Mouse (Mus musculus) midbrain, embryonic 15.5 days (tissue): ENCODE measurements around the gene Paox. TPM values are rescaled to one million over a fixed set of nuclear protein-coding genes. Genes with fewer than 3 reads are reported as not detected.

Experiments used
- ATAC-seq: fragments of 200-750 bp; cut with Nextera tagmentation; replicated peaks from 2 replicates; pipeline ENCODE4 v1.8.0; 2017; ENCODE audit warnings: moderate TSS enrichment
- H3K27ac ChIP-seq: fragments of 300-500 bp; sonication (generic); 2 replicates; pipeline ENCODE4 v1.5.1; 2015; ENCODE audit warnings: mild to moderate bottlenecking, inconsistent platforms
- H3K27me3 ChIP-seq: fragments of 300-500 bp; sonication (generic); replicated peaks from 2 replicates; pipeline ENCODE4 v1.6.1; 2015; ENCODE audit warnings: inconsistent platforms
- H3K36me3 ChIP-seq: fragments of 300-500 bp; sonication (generic); replicated peaks from 2 replicates; pipeline ENCODE4 v1.6.1; 2015; ENCODE audit warnings: inconsistent platforms
- H3K4me1 ChIP-seq: fragments of 300-500 bp; sonication (generic); 2 replicates; pipeline ENCODE4 v1.6.1; 2015; ENCODE audit warnings: inconsistent platforms
- H3K4me2 ChIP-seq: fragments of 300-500 bp; sonication (generic); 2 replicates; pipeline ENCODE4 v1.6.1; 2015; ENCODE audit warnings: inconsistent platforms, mild to moderate bottlenecking, moderate library complexity
- H3K4me3 ChIP-seq: fragments of 300-500 bp; sonication (generic); 2 replicates; pipeline ENCODE4 v1.5.1; 2015; ENCODE audit warnings: mild to moderate bottlenecking, inconsistent platforms
- H3K9ac ChIP-seq: fragments of 300-500 bp; sonication (generic); 2 replicates; pipeline ENCODE4 v1.6.1; 2015; ENCODE audit warnings: mild to moderate bottlenecking, inconsistent platforms
- H3K9me3 ChIP-seq: fragments of 300-500 bp; sonication (generic); 2 replicates; pipeline ENCODE4 v1.6.1; 2016; ENCODE audit warnings: inconsistent platforms
- WGBS: fragments of 180-500 bp; shearing (Covaris S2); methylation state at CpG from one replicate; pipeline ENCODE4 v1.1.7; 2015; ENCODE audit warnings: mixed read lengths; 5-methylcytosine and 5-hydroxymethylcytosine counted together
- polyA plus RNA-seq: library from polyadenylated mRNA; unstranded; fragments of >200 nt; fragmentation: Nextera tagmentation; extraction: Ambion mirVana; gene quantifications from 2 replicates; pipeline ENCODE4 v1.2.1, GENCODE M21; 2015

The Paox gene
- 7.4 and 7.5 TPM in 2 replicates for polyA plus RNA-seq

DNA sequence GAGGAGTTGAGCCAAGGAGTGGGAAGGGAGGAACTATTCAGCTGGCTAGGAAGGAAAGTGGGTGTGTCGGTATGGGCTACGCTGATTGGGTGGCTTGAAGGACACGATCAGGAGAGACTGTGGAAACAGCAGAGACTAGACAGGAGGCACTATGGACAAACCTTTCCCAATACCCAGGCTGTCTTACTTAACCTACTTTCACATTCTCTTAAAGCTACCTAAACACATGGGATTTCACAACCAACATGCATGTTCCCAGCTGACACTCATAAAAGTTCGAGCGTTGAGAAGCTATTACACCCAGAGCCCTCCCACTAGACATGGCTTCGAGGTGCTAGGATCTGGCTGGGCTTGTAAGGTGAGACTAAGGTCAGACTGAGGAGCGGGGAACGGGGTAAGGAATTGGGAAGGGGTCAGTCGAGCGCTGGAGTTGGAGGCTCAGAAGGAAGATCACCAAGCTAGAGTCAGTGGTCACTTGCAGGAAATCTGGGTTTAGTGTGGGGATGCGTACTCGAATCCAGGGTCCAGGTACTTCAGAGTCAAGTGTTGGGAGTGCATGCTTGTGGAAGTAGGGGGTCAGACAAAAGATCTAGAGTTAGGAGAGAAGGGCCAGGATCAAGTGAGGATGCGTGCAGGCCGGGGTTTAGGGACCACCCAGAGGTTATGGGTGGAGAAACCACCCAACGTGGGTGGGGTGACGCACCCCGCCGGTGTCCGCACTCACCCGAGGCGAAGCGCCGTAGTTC is at the start of gene Paox:
Paox (plus strand) TSS at position 217 of the 746 bp plus-strand sequence.
- Histone ChIP-seq H3K9ac (peak within 1 kb of the TSS; percentile 75), H3K27ac (peak within 1 kb of the TSS; percentile 78), H3K4me3 (peak within 1 kb of the TSS; percentile 64), H3K27me3 (no peaks in the 10 kb centered on the region), H3K36me3 (peaks cover 7% of the 10 kb centered on the region; the same call in 1 of the 2 replicates), H3K9me3 (no peaks in the 10 kb centered on the region), H3K4me2 (peak within 1 kb of the TSS; percentile 69), H3K4me1 (peaks cover 8% of the 10 kb centered on the region)
- peak; percentile 76 for ATAC-seq
- 2% methylated on average over 23 of the region's 23 CpGs for WGBS

DNA sequence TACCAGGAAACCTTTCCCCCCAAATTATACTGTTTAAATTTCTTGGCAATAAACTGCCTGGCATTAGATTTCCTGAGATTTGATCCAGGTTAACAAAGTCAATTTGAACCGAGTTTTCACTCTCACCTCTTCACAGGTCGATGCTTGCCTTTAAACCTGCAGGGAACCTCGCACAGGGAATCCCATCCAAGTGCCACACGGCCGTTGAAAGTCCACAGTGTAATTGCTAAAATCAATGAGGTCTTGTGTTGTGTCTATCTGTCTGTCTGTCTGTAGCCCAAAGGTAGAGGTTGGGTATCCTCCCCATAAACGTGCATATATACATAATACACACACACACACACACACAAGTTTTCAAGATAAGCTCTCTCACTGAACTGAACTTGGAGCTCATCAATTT is 48.2 kb upstream of the Paox start:
- H3K36me3 ChIP-seq = peaks cover 9% of the 10 kb centered on the region; the same call in 1 of the 2 replicates
- 68% methylated on average over 6 of the region's 6 CpGs for WGBS
- no peak overlapping the region for H3K4me3 ChIP-seq
- no peak for ATAC-seq
- no peak overlapping the region for H3K4me2 ChIP-seq
- H3K27ac ChIP-seq = no peak overlapping the region
- H3K4me1 ChIP-seq = no peaks in the 10 kb centered on the region
- no peaks in the 10 kb centered on the region for H3K9me3 ChIP-seq
- H3K27me3 ChIP-seq = peaks cover 85% of the 10 kb centered on the region
- H3K9ac ChIP-seq = no peak overlapping the region

DNA sequence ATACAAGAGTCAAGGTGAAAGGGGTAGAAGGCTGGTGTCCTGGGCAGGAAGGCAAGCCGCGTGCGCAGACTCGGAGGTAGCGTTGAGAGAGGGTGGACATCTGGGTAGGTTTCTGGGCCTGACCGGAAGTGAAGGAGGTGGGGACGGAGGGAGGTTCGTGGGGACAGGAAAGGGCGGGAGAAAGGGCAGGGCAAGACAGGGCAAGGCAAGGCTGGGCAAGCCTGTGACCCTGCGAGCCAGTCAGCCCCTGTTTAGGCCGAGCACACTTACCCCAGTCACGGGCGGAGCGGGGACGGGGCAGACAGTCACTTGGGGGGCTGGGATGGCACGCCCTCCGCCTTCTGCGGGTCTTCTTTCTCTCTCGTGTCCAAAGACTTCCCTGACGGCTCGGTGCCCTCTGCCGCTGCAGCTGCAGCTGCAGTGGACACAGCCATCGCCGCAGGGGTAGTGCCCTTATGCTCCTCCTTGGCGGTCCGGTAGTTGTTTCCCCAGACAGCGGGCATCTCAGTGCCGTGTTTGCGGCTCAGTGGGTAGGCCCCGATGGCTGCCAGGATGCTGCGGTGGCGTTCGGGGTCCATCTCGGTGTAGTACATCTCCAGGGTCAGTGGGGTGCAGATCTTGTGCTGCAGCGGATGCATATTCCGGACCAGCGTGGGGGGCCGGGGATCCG is 45.4 kb upstream of the Paox start:
- H3K4me2 ChIP-seq = peak overlapping the region; percentile 11; the same call in 1 of the 2 replicates
- H3K36me3 ChIP-seq = peaks cover 18% of the 10 kb centered on the region; the same call in 1 of the 2 replicates
- H3K4me3 ChIP-seq = no peak overlapping the region
- H3K4me1 ChIP-seq = no peaks in the 10 kb centered on the region
- H3K27ac ChIP-seq = no peak overlapping the region
- WGBS = 29% methylated on average over 39 of the region's 39 CpGs
- H3K27me3 ChIP-seq = peaks cover 76% of the 10 kb centered on the region
- no peak overlapping the region for H3K9ac ChIP-seq
- H3K9me3 ChIP-seq = no peaks in the 10 kb centered on the region
- no peak for ATAC-seq

DNA sequence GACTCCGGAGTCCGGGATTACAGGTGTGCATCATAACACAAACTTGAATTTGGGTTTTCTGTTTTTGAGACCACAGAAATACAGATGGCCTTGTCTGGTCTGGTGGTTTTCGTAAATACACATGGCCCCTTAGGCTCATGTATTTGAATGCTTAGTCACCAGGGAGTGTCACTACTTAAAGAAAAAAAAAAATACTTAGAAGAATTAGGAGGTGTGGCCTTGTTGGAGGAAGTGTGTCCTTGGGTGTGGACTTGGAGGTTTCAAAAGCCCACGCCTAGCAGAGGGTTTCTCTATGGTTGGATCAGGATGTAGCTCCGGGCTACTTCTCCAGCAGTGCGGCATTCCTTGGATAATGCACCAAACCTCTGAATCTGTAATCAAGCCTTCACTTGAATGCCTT is 37.9 kb upstream of the Paox start:
- no peaks in the 10 kb centered on the region for H3K9me3 ChIP-seq
- WGBS = 83% methylated on average over 6 of the region's 6 CpGs
- no peak overlapping the region for H3K4me2 ChIP-seq
- H3K27ac ChIP-seq = no peak overlapping the region
- no peak for ATAC-seq
- peaks cover 8% of the 10 kb centered on the region; the same call in 1 of the 2 replicates for H3K36me3 ChIP-seq
- peaks cover 26% of the 10 kb centered on the region for H3K4me1 ChIP-seq
- H3K4me3 ChIP-seq = no peak overlapping the region
- H3K9ac ChIP-seq = no peak overlapping the region
- peaks cover 12% of the 10 kb centered on the region for H3K27me3 ChIP-seq

DNA sequence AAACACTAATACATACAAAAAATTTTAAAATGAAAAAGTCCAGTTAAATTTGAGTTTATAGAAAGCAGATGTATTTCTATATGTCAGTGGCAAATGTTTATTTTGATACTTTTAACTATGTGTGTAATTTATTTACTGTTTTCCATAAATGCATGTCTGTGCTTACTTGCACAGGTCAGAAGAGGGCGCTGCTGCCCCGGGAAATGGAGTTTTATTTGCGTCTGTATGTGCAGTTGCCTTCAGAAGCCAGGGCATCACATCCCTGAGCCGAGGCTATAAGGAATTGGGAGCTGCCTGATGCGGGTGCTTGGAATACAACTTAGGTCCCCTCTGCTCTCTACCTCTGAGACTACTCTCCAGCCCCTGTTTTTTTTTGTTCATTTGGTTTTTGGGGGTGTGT is 36.9 kb upstream of the Paox start:
- no peak overlapping the region for H3K27ac ChIP-seq
- no peaks in the 10 kb centered on the region; the same call in 1 of the 2 replicates for H3K36me3 ChIP-seq
- WGBS = 7% methylated on average over 5 of the region's 5 CpGs
- H3K27me3 ChIP-seq = peaks cover 5% of the 10 kb centered on the region; the same call in 1 of the 2 replicates
- H3K4me3 ChIP-seq = no peak overlapping the region
- no peaks in the 10 kb centered on the region for H3K9me3 ChIP-seq
- no peak overlapping the region for H3K9ac ChIP-seq
- peaks cover 31% of the 10 kb centered on the region for H3K4me1 ChIP-seq
- ATAC-seq = no peak
- H3K4me2 ChIP-seq = peak overlapping the region; percentile 51; the same call in 1 of the 2 replicates

- Histone ChIP-seq H3K27me3 (no peaks in the 10 kb centered on the region), H3K27ac (peak overlapping the region; percentile 96), H3K9me3 (no peaks in the 10 kb centered on the region), H3K4me3 (peak overlapping the region; percentile 66), H3K4me2 (peak overlapping the region; percentile 51), H3K9ac (peak overlapping the region; percentile 76), H3K36me3 (no peaks in the 10 kb centered on the region), H3K4me1 (peaks cover 31% of the 10 kb centered on the region)
- peak; percentile 79 for ATAC-seq
- under 1% methylated on average over 24 of the region's 24 CpGs for WGBS
These were observed 35.0 kb upstream of the Paox start for GRCm38 (mm10) chr7:140080503-140081156.

DNA sequence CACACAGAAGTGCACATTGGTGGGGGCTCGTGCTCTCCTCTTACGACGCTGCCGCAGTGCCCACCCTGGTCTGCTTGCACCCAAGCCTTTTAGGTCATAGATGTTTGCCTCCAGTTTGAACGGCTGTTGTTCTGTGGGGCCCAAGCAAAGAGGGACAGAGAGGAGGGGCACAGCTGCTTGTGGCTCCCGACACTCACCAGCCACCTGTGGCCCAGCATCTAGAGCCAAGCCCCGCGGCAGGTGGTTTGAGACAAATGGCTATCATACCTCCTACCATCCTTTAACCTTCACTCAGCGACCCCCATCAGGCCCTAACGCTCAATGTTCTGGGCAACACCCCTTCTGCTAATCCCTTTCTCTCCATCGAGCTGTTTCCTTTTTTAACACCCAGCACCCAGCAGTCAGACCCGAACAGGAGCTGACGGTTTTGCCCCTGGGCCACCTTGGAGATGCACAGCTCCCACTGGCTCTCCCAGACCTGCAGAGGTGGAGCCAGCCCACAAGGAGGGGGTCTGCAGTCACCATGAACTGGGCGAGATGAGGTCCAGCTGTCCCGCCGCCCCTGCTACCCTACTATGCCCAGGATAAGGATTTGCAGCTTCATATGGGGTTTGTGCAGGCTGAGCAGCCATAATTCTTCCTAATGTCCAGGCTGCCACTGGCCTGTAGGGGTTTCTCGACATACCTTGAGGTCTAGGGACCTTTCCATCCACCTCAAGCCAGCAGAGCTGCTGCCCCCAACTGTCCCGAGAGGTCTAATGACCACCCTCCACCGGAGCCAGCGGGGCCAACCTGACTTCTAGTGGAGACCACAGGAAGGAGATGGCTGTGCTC is 34.0 kb upstream of the Paox start:
- peak; percentile 48 for ATAC-seq
- Histone ChIP-seq H3K27ac (peak overlapping the region; percentile 96), H3K4me1 (peaks cover 31% of the 10 kb centered on the region), H3K4me3 (peak overlapping the region; percentile 66), H3K9me3 (no peaks in the 10 kb centered on the region), H3K36me3 (no peaks in the 10 kb centered on the region), H3K27me3 (no peaks in the 10 kb centered on the region), H3K4me2 (peak overlapping the region; percentile 51), H3K9ac (peak overlapping the region; percentile 76)
- WGBS = 7% methylated on average over 20 of the region's 20 CpGs

DNA sequence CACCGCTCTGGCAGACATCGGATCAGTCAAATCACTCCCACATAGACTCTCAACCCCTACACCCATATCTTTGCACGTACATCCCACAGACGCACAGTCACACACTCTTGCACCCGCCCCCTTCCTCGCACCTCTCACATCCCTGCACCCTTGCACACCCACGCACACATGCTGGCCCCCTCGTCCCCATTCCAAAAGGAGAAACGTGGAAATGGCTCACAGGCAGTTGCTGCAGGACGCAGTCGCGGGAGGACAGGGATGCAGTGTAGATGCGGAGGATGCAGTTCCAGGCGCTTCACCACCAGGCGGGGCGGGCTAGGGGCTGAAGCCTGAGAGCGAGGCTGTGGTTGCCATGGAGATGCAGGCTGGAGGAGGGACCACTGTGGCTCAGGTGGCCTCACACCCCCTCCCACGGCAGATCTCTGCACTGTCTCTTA is 33.3 kb upstream of the Paox start, which contains the start of gene Caly:
Caly (minus strand) TSS at position 307 of the 437 bp plus-strand sequence.
- Histone ChIP-seq H3K27ac (peak within 1 kb of the TSS; percentile 96), H3K36me3 (no peaks in the 10 kb centered on the region), H3K4me3 (peak within 1 kb of the TSS; percentile 66), H3K9ac (peak within 1 kb of the TSS; percentile 76), H3K27me3 (no peaks in the 10 kb centered on the region), H3K4me1 (peaks cover 31% of the 10 kb centered on the region), H3K4me2 (peak within 1 kb of the TSS; percentile 51), H3K9me3 (no peaks in the 10 kb centered on the region)
- 2% methylated on average over 18 of the region's 18 CpGs for WGBS
- ATAC-seq = peak; percentile 90

GRCm38 (mm10) chr7:140090601-140091000 is 25.0 kb upstream of the Paox start:
- no peak overlapping the region for H3K4me2 ChIP-seq
- H3K27me3 ChIP-seq = no peaks in the 10 kb centered on the region
- H3K36me3 ChIP-seq = no peaks in the 10 kb centered on the region
- H3K27ac ChIP-seq = no peak overlapping the region
- no peaks in the 10 kb centered on the region for H3K9me3 ChIP-seq
- no peak overlapping the region for H3K9ac ChIP-seq
- 69% methylated on average over 10 of the region's 10 CpGs for WGBS
- H3K4me1 ChIP-seq = no peaks in the 10 kb centered on the region
- no peak for ATAC-seq
- no peak overlapping the region for H3K4me3 ChIP-seq

DNA sequence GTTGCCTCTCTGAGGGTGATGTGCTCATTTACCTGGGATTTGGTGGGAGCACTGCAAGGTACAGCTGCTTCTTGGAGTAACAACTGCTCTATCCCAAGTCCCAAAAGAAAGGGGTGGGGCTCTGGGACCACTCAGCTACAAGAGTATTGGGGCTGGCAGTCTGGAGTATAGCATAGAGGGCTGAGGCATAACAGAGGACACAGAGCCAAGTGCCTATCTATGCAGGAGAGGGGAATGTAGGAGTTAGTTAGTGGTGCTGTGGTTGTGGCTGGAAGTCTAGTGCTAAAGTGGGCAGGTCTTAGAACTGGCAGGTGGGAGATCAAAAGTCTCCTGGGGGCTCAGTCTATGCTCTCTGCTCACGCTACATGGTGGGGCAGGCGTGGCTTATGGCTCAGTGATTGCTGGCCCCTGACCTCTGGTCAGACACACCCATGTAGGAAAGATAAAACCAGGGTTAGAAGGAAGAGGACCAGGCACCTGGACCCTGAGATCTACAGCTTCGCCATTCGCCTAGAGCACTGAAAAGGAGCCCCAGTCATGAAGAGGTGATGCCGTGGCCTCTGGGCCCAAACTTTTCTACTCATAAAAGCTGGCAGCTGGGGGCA is 22.6 kb upstream of the Paox start, which contains the start of gene Prap1:
Prap1 (plus strand) TSS at position 472 of the 605 bp plus-strand sequence.
- Histone ChIP-seq H3K27me3 (no peaks in the 10 kb centered on the region), H3K27ac (no peak within 1 kb of the TSS), H3K9ac (no peak within 1 kb of the TSS), H3K9me3 (no peaks in the 10 kb centered on the region), H3K4me3 (no peak within 1 kb of the TSS), H3K4me1 (no peaks in the 10 kb centered on the region), H3K4me2 (no peak within 1 kb of the TSS), H3K36me3 (no peaks in the 10 kb centered on the region)
- ATAC-seq = no peak
- WGBS = 59% methylated on average over 5 of the region's 5 CpGs

DNA sequence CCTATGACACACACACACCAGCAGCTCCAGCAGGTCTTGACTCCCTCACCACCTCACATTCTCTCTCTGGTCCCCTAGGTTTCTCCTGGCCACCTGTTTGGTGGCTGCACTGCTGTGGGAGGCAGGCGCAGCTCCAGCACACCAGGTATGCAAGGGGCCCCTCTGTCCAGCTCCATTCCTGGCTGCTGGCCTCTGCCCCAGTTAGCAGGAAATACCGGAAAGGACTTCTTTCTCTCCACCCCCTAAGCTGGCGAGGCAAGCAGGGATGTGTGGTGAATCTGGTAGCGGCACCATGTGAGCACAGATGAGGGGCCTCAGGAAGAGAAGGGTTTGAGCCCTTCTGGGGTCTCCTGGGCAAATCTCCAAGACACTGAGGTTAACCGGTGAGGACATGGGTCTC is 20.6 kb upstream of the Paox start:
- Histone ChIP-seq H3K27me3 (no peaks in the 10 kb centered on the region), H3K4me2 (no peak overlapping the region), H3K27ac (no peak overlapping the region), H3K4me1 (no peaks in the 10 kb centered on the region), H3K36me3 (no peaks in the 10 kb centered on the region), H3K9ac (no peak overlapping the region), H3K4me3 (no peak overlapping the region), H3K9me3 (no peaks in the 10 kb centered on the region)
- 77% methylated on average over 5 of the region's 5 CpGs for WGBS
- no peak for ATAC-seq
